Mouse (Mus musculus): ENCODE results near the gene Vmn1r218.
"Not testable (repeated sequence)": the region's sequence is repeated elsewhere in the genome, so short reads cannot be mapped to it uniquely, and the experiment has no call there.

Gene Vmn1r218

GRCm38 (mm10) chr13:23133099-23133498 is at the start of gene Vmn1r218:
Gene Vmn1r218, plus strand, starts transcription at chr13:23133155.
- no peak for DNase-seq (ENCODE audit: inconsistent ontology term)

GRCm38 (mm10) chr13:23094386-23094785 is 38.6 kb upstream of the Vmn1r218 start:
- DNase-seq (ENCODE audit: inconsistent ontology term) = no peak

- not testable (repeated sequence) for DNase-seq (ENCODE audit: inconsistent ontology term)
Measured at GRCm38 (mm10) chr13:23118126-23118525, 14.8 kb upstream of the Vmn1r218 start, which contains the start of gene Vmn1r217. Gene Vmn1r217, minus strand, starts transcription at chr13:23118226.

GRCm38 (mm10) chr13:23120611-23121010 is 12.3 kb upstream of the Vmn1r218 start:
- DNase-seq (ENCODE audit: inconsistent ontology term) = no peak

- no peak for DNase-seq (ENCODE audit: inconsistent ontology term)
Measured at GRCm38 (mm10) chr13:23133501-23133900, 546 bp downstream of the Vmn1r218 start.

GRCm38 (mm10) chr13:23138880-23139279 is 5.9 kb downstream of the Vmn1r218 start:
- DNase-seq (ENCODE audit: inconsistent ontology term) = no peak

- DNase-seq (ENCODE audit: inconsistent ontology term) = peak; percentile 93
Measured at GRCm38 (mm10) chr13:23157848-23158247, 24.9 kb downstream of the Vmn1r218 start.

GRCm38 (mm10) chr13:23159012-23159411 is 26.1 kb downstream of the Vmn1r218 start, which contains the start of gene Vmn1r219:
Gene Vmn1r219, plus strand, starts transcription at chr13:23159312.
- no peak for DNase-seq (ENCODE audit: inconsistent ontology term)

GRCm38 (mm10) chr13:23166471-23166870 is 33.5 kb downstream of the Vmn1r218 start:
- not testable (repeated sequence) for DNase-seq (ENCODE audit: inconsistent ontology term)

GRCm38 (mm10) chr13:23187875-23188274 is 54.9 kb downstream of the Vmn1r218 start, which contains the start of gene Vmn1r220:
Gene Vmn1r220, minus strand, starts transcription at chr13:23187975.
- DNase-seq (ENCODE audit: inconsistent ontology term) = no peak
